Mouse (Mus musculus) MEL (cell line): ENCODE measurements around the gene Rdh1. TPM values are rescaled to one million over a fixed set of nuclear protein-coding genes. Genes with fewer than 3 reads are reported as not detected.

Experiments used
- DNase-seq: peaks from one replicate; pipeline ENCODE4 v3.0.0; 2011; ENCODE audit warnings: low read depth, low spot score
- H3K27ac ChIP-seq: 2 replicates; pipeline ENCODE4 v1.5.1; 2012; ENCODE audit warnings: low read depth, mild to moderate bottlenecking, control low read depth, low read length, moderate library complexity; ENCODE audit not compliant: control insufficient read depth
- H3K27me3 ChIP-seq, 2 experiments: fragments of 150-350 bp in 1 of 2; sonication (generic) in 1 of 2; 2 replicates each; pipeline ENCODE4 v1.6.1; 2012; ENCODE audit warnings: low read length in 2 of 2, mild to moderate bottlenecking in 2 of 2, improper control_type of control experiment in 1 of 2, moderate library complexity in 1 of 2; ENCODE audit not compliant: insufficient read depth in 2 of 2, control insufficient read depth in 1 of 2
- H3K36me3 ChIP-seq, 2 experiments: 2 replicates each; pipeline ENCODE4 v1.6.1; 2012 to 2014; ENCODE audit warnings: low read length in 2 of 2, improper control_type of control experiment in 1 of 2, inconsistent platforms in 1 of 2, mild to moderate bottlenecking in 1 of 2; ENCODE audit not compliant: insufficient read depth in 2 of 2, control insufficient read depth in 1 of 2
- H3K4me1 ChIP-seq, 2 experiments: fragments of 150-350 bp in 1 of 2; sonication (generic) in 1 of 2; 2 replicates each; pipeline ENCODE4 v1.6.1; 2012; ENCODE audit warnings: low read length in 2 of 2, improper control_type of control experiment in 1 of 2, mild to moderate bottlenecking in 1 of 2; ENCODE audit not compliant: insufficient read depth in 2 of 2, control insufficient read depth in 1 of 2
- H3K4me3 ChIP-seq, 2 experiments: fragments of 150-350 bp in 1 of 2; sonication (generic) in 1 of 2; 2 replicates each; pipeline ENCODE4 v1.5.1; 2012; ENCODE audit warnings: low read depth in 2 of 2, low read length in 2 of 2, mild to moderate bottlenecking in 2 of 2, moderate library complexity in 2 of 2, control low read depth in 1 of 2, improper control_type of control experiment in 1 of 2; ENCODE audit not compliant: control insufficient read depth in 1 of 2, insufficient read depth in 1 of 2
- H3K79me2 ChIP-seq: 2 replicates; pipeline ENCODE4 v1.6.1; 2012; ENCODE audit warnings: mild to moderate bottlenecking, low read length, moderate library complexity; ENCODE audit not compliant: control insufficient read depth, poor library complexity, insufficient read depth
- H3K9ac ChIP-seq: 2 replicates; pipeline ENCODE4 v1.6.1; 2012; ENCODE audit warnings: low read depth, mild to moderate bottlenecking, control low read depth, low read length, moderate library complexity; ENCODE audit not compliant: control insufficient read depth, poor library complexity, severe bottlenecking
- H3K9me3 ChIP-seq: fragments of 150-350 bp; sonication (generic); replicated peaks from 2 replicates; pipeline ENCODE4 v1.6.1; 2012; ENCODE audit warnings: mild to moderate bottlenecking, low read length, improper control_type of control experiment, moderate library complexity; ENCODE audit not compliant: insufficient read depth
- BHLHE40 ChIP-seq: IDR thresholded peaks from 2 replicates; pipeline ENCODE4 v1.6.1; 2012; ENCODE audit warnings: low read depth, mild to moderate bottlenecking, inconsistent platforms, low read length, improper control_type of control experiment, borderline replicate concordance
- CHD1 ChIP-seq: IDR thresholded peaks from 2 replicates; pipeline ENCODE4 v1.6.1; 2012; ENCODE audit warnings: low read depth, mild to moderate bottlenecking, inconsistent platforms, low read length, improper control_type of control experiment
- CTCF ChIP-seq, 3 experiments: IDR thresholded peaks in 2 of 3; conservative IDR thresholded peaks in 1 of 3; 2 replicates each; pipeline ENCODE4 v1.5.1; 2011 to 2012; ENCODE audit warnings: low read length in 3 of 3, low read depth in 2 of 3, mild to moderate bottlenecking in 2 of 3, improper control_type of control experiment in 1 of 3, inconsistent platforms in 1 of 3, mixed read lengths in 1 of 3, moderate library complexity in 1 of 3; ENCODE audit not compliant: control insufficient read depth in 1 of 3, insufficient read depth in 1 of 3, poor library complexity in 1 of 3, severe bottlenecking in 1 of 3
- ELF1 ChIP-seq: IDR thresholded peaks from 2 replicates; pipeline ENCODE4 v1.6.1; 2014; ENCODE audit warnings: low read depth, mild to moderate bottlenecking, inconsistent platforms, low read length, improper control_type of control experiment, moderate library complexity
- ETS1 ChIP-seq: IDR thresholded peaks from 2 replicates; pipeline ENCODE4 v1.6.1; 2012; ENCODE audit warnings: low read depth, mild to moderate bottlenecking, inconsistent platforms, low read length, improper control_type of control experiment, moderate library complexity
- GABPA ChIP-seq: IDR thresholded peaks from 2 replicates; pipeline ENCODE4 v1.6.1; 2012; ENCODE audit warnings: low read depth, mild to moderate bottlenecking, inconsistent platforms, low read length, improper control_type of control experiment, moderate library complexity
- GATA1 ChIP-seq: IDR thresholded peaks from 2 replicates; pipeline ENCODE4 v1.6.1; 2011; ENCODE audit warnings: low read depth, low read length, improper control_type of control experiment
- JUND ChIP-seq: IDR thresholded peaks from 2 replicates; pipeline ENCODE4 v1.6.1; 2011; ENCODE audit warnings: low read depth, mild to moderate bottlenecking, improper control_type of control experiment, low read length
- MAFK ChIP-seq: IDR thresholded peaks from 2 replicates; pipeline ENCODE4 v1.6.1; 2011; ENCODE audit warnings: low read depth, mild to moderate bottlenecking, low read length, improper control_type of control experiment, borderline replicate concordance
- MAZ ChIP-seq: IDR thresholded peaks from 2 replicates; pipeline ENCODE4 v1.6.1; 2012; ENCODE audit warnings: low read depth, mild to moderate bottlenecking, inconsistent platforms, low read length, improper control_type of control experiment
- MEF2A ChIP-seq: IDR thresholded peaks from 2 replicates; pipeline ENCODE4 v1.6.1; 2014; ENCODE audit warnings: low read depth, mild to moderate bottlenecking, inconsistent platforms, low read length, improper control_type of control experiment; ENCODE audit not compliant: poor library complexity, insufficient replicate concordance, severe bottlenecking; ENCODE audit errors: extremely low read depth
- MYB ChIP-seq: IDR thresholded peaks from 2 replicates; pipeline ENCODE4 v1.6.1; 2011; ENCODE audit warnings: mild to moderate bottlenecking, low read depth, low read length, improper control_type of control experiment
- MYC ChIP-seq: IDR thresholded peaks from 2 replicates; pipeline ENCODE4 v1.6.1; 2011; ENCODE audit warnings: low read depth, mild to moderate bottlenecking, low read length, improper control_type of control experiment, moderate library complexity
- NELFE ChIP-seq: IDR thresholded peaks from 2 replicates; pipeline ENCODE4 v1.6.1; 2011; ENCODE audit warnings: low read depth, low read length, improper control_type of control experiment
- POLR2A ChIP-seq, 2 experiments: IDR thresholded peaks; 2 replicates each; pipeline ENCODE4 v1.6.1; 2011 to 2012; ENCODE audit warnings: low read length in 2 of 2, mild to moderate bottlenecking in 2 of 2, control low read depth in 1 of 2, improper control_type of control experiment in 1 of 2, low read depth in 1 of 2, moderate library complexity in 1 of 2; ENCODE audit not compliant: control insufficient read depth in 1 of 2, insufficient read depth in 1 of 2, poor library complexity in 1 of 2
- RAD21 ChIP-seq: IDR thresholded peaks from 2 replicates; pipeline ENCODE4 v1.6.1; 2011; ENCODE audit warnings: mild to moderate bottlenecking, low read depth, low read length, improper control_type of control experiment
- RCOR1 ChIP-seq: IDR thresholded peaks from 2 replicates; pipeline ENCODE4 v1.6.1; 2012; ENCODE audit warnings: low read depth, mild to moderate bottlenecking, inconsistent platforms, low read length, improper control_type of control experiment
- TAL1 ChIP-seq: IDR thresholded peaks from 2 replicates; pipeline ENCODE4 v1.6.1; 2012; ENCODE audit warnings: mild to moderate bottlenecking, inconsistent platforms, low read length, moderate library complexity, mixed read lengths
- UBTF ChIP-seq: IDR thresholded peaks from 2 replicates; pipeline ENCODE4 v1.6.1; 2012; ENCODE audit warnings: low read depth, mild to moderate bottlenecking, inconsistent platforms, low read length, improper control_type of control experiment, moderate library complexity, borderline replicate concordance; ENCODE audit not compliant: insufficient read depth
- USF1 ChIP-seq: IDR thresholded peaks from 2 replicates; pipeline ENCODE4 v1.6.1; 2014; ENCODE audit warnings: low read depth, mild to moderate bottlenecking, inconsistent platforms, low read length, improper control_type of control experiment, moderate library complexity
- ZC3H11A ChIP-seq: IDR thresholded peaks from 2 replicates; pipeline ENCODE4 v1.6.1; 2012; ENCODE audit warnings: low read depth, mild to moderate bottlenecking, inconsistent platforms, low read length, improper control_type of control experiment
- ZMIZ1 ChIP-seq: IDR thresholded peaks from 2 replicates; pipeline ENCODE4 v1.6.1; 2012; ENCODE audit warnings: low read depth, mild to moderate bottlenecking, inconsistent platforms, low read length, improper control_type of control experiment, moderate library complexity
- polyA plus RNA-seq, 2 experiments: library from polyadenylated mRNA; stranded (reverse) in 1 of 2; unstranded in 1 of 2; fragments of >175 nt in 1 of 2; fragments of >200 nt in 1 of 2; gene quantifications; 2 replicates each; pipeline versions ENCODE4 v1.2.1 to v1.2.4; 2012; ENCODE audit warnings: low replicate concordance in 2 of 2, low read depth in 1 of 2; ENCODE audit not compliant: insufficient read length in 2 of 2, insufficient read depth in 1 of 2, missing spikeins in 1 of 2
- total RNA-seq: library from RNA; depleted of rRNA; stranded (reverse); fragments of 300-350 nt; gene quantifications from 2 replicates; pipeline ENCODE4 v1.2.3, GENCODE M21; 2012; rRNA removed

The Rdh1 gene
- not detected in 2 replicates for total RNA-seq
- not detected for polyA plus RNA-seq

- Histone ChIP-seq H3K27me3 (peaks cover 2 to 8% of the 10 kb centered on the region in 2 experiments; a peak in 2 of 4 replicates), H3K9ac (no peak within 1 kb of the TSS), H3K4me1 (peaks cover 0 to 22% of the 10 kb centered on the region in 2 experiments; a peak in 2 of 4 replicates), H3K36me3 (peaks cover 0 to 14% of the 10 kb centered on the region in 2 experiments; a peak in 2 of 4 replicates), H3K9me3 (no peaks in the 10 kb centered on the region), H3K79me2 (no peaks in the 10 kb centered on the region), H3K27ac (no peak within 1 kb of the TSS), H3K4me3 (no peak within 1 kb of the TSS)
- TF ChIP-seq GATA1, result peak; percentile 32; the same call in 1 of the 2 replicates
- no peak for TF ChIP-seq MYC
- no peak for TF ChIP-seq RCOR1
- DNase-seq, result no peak
These were observed at the start of gene Rdh1, which contains the start of gene Rdh16f1 for GRCm38 (mm10) chr10:127759181-127760110. Gene Rdh1, plus strand, starts transcription at chr10:127759721. Gene Rdh16f1, plus strand, starts transcription at chr10:127759787.

DNA sequence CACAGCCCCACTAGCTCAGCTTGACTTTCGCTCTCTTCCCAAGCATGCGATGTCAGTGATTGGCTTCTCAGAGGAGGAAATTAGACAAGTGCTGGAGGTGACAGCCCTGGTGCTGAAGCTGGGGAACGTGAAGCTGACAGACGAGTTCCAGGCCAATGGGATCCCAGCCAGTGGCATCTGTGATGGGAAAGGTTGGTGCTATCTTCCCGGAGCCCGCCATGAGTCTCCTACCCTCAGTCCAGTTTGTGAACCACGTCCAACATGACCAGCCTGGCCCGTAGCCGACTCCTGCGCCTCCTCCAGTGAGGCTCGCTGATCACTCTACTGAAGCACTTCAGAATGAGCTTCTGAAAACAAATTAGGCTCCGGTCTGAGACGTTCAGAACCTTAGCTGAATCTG is 49.2 kb upstream of the Rdh1 start:
- Histone ChIP-seq H3K27me3 (no peaks in the 10 kb centered on the region), H3K9me3 (no peaks in the 10 kb centered on the region), H3K4me1 (peaks cover 0 to 4% of the 10 kb centered on the region in 2 experiments; a peak in 2 of 4 replicates), H3K36me3 (no peaks in the 10 kb centered on the region), H3K4me3 (no peak overlapping the region)
- no peak for DNase-seq
- TF ChIP-seq GABPA, result no peak
- no peak for TF ChIP-seq JUND
- TF ChIP-seq NELFE, result no peak
- TF ChIP-seq MEF2A, result no peak
- TF ChIP-seq BHLHE40, result no peak
- no peak for TF ChIP-seq TAL1
- TF ChIP-seq RAD21, result no peak
- no peak for TF ChIP-seq ZC3H11A
- TF ChIP-seq MYC, result no peak
- no peak for TF ChIP-seq ELF1
- TF ChIP-seq ZMIZ1, result no peak
- no peak for TF ChIP-seq UBTF
- TF ChIP-seq MYB, result no peak
- no peak for TF ChIP-seq CTCF (IDR thresholded peaks at IDR 0.05 in 2 of 3, conservative IDR thresholded peaks at IDR 0.05 in 1 of 3; ENCODE audit: control insufficient read depth in 1 of 3, insufficient read depth in 1 of 3, low read depth in 2 of 3, low read length in 3 of 3, poor library complexity in 1 of 3, severe bottlenecking in 1 of 3)
- TF ChIP-seq CHD1, result no peak
- no peak for TF ChIP-seq MAFK
- no peak for TF ChIP-seq ETS1
- TF ChIP-seq MAZ, result no peak
- TF ChIP-seq USF1, result no peak
- TF ChIP-seq POLR2A (IDR thresholded peaks at IDR 0.05; ENCODE audit: control insufficient read depth in 1 of 2, insufficient read depth in 1 of 2, low read depth in 1 of 2, low read length in 2 of 2, poor library complexity in 1 of 2), result no peak
- TF ChIP-seq, all 39 proteins: peak for 0
- no peak overlapping the region for H3K27ac ChIP-seq
- H3K9ac ChIP-seq, result no peak overlapping the region
- no peaks in the 10 kb centered on the region for H3K79me2 ChIP-seq
